Mouse (Mus musculus) hematopoietic stem cell, adult 5-6 weeks (primary cell): ENCODE data around the gene Ahsa1. TPM values are rescaled to one million over a fixed set of nuclear protein-coding genes. Genes with fewer than 3 reads are reported as not detected.
A peak's percentile ranks its signal among the peaks of the same experiment; 100 is the strongest.

ENCODE experiments used
- ATAC-seq, 2 experiments: fragments of 125-278 bp in 1 of 2; replicated peaks in 1 of 2; 2 replicates each; pipeline ENCODE4 v1.8.0; 2016 to 2017; ENCODE audit warnings: inconsistent platforms in 2 of 2, mild to moderate bottlenecking in 2 of 2, moderate number of reproducible peaks in 2 of 2, low read depth in 1 of 2, moderate TSS enrichment in 1 of 2; ENCODE audit not compliant: low FRiP score in 2 of 2, poor library complexity in 2 of 2, severe bottlenecking in 2 of 2, insufficient read depth in 1 of 2, low TSS enrichment in 1 of 2
- total RNA-seq: library from RNA; stranded (forward); fragments of 172-1452, 232-1000 nt; gene quantifications from 2 replicates; pipeline ENCODE4 v1.2.3, GENCODE M21; 2017

The Ahsa1 gene
- total RNA-seq = 201 and 244 TPM in 2 replicates

GRCm38 (mm10) chr12:87266108-87266826 is at the start of gene Ahsa1, which contains the start of gene Vipas39:
Gene Ahsa1, plus strand, starts transcription at chr12:87266479.
Gene Vipas39, minus strand, starts transcription at chr12:87266256.
- ATAC-seq = peak; percentile 97 to 98

GRCm38 (mm10) chr12:87217596-87217995 is 48.7 kb upstream of the Ahsa1 start:
- ATAC-seq = no peak

- no peak for ATAC-seq
Measured at GRCm38 (mm10) chr12:87219362-87219761, 46.9 kb upstream of the Ahsa1 start.

- ATAC-seq = peak in 1 of 2 experiments; percentile 32; a peak in 1 of 4 replicates
Measured at GRCm38 (mm10) chr12:87224950-87225349, 41.3 kb upstream of the Ahsa1 start.

- no peak for ATAC-seq
Measured at GRCm38 (mm10) chr12:87226801-87227200, 39.5 kb upstream of the Ahsa1 start.

- ATAC-seq = no peak
Measured at GRCm38 (mm10) chr12:87229633-87230032, 36.6 kb upstream of the Ahsa1 start.

- ATAC-seq = no peak
Measured at GRCm38 (mm10) chr12:87230379-87230895, 35.8 kb upstream of the Ahsa1 start.

- ATAC-seq = peak; percentile 57 to 81
Measured at GRCm38 (mm10) chr12:87236882-87237483, 29.3 kb upstream of the Ahsa1 start.

GRCm38 (mm10) chr12:87238632-87239031 is 27.6 kb upstream of the Ahsa1 start, which contains the start of gene Noxred1:
Gene Noxred1, minus strand, starts transcription at chr12:87238732.
- ATAC-seq = no peak

GRCm38 (mm10) chr12:87250161-87250560 is 16.1 kb upstream of the Ahsa1 start:
- no peak for ATAC-seq

- ATAC-seq = no peak
Measured at GRCm38 (mm10) chr12:87253878-87254277, 12.4 kb upstream of the Ahsa1 start.

- ATAC-seq = no peak
Measured at GRCm38 (mm10) chr12:87256629-87257028, 9.7 kb upstream of the Ahsa1 start.

- ATAC-seq = no peak
Measured at GRCm38 (mm10) chr12:87260562-87260961, 5.7 kb upstream of the Ahsa1 start.

GRCm38 (mm10) chr12:87265444-87265843 is 835 bp upstream of the Ahsa1 start:
- ATAC-seq = no peak

GRCm38 (mm10) chr12:87266827-87267603 is 736 bp downstream of the Ahsa1 start:
- peak in 1 of 2 experiments; percentile 4; a peak in 1 of 4 replicates for ATAC-seq

- ATAC-seq = no peak
Measured at GRCm38 (mm10) chr12:87267682-87268081, 1.4 kb downstream of the Ahsa1 start.

- no peak for ATAC-seq
Measured at GRCm38 (mm10) chr12:87274853-87275831, 8.9 kb downstream of the Ahsa1 start.
